In the genomic region with DNA sequence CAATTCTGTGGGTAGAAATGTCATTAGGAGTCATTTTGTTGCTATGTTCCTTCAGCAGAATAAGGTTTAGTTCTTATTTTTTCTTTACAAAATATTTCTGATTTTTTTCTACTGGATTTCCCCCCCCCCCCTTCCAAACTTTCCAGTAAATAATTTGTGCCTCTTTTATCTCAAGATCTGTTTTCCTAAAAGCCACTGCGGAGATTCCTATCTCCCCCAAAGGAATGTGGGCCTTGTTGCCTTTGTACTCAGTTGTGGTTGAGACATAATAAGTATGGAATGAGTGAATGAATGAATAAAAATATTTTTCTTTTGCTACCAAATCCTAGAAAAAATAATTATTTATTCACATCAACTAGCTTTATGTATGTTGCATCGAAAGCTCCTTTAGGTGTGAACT, we compare ENCODE assay signal across 23 mouse cellular contexts. TPM values are rescaled to one million over a fixed set of nuclear protein-coding genes. Genes with fewer than 3 reads are reported as not detected.
"Had no signal": no experiment of that assay in that cellular context is flagged by ENCODE, and none has a peak within 500 bp of the region (broad histone marks: within the 10 kb centered on the region; RNA-seq: fewer than 3 reads in every experiment).

No protein-coding gene starts in this region.

- H3K4me3 ChIP-seq: lung, embryonic 15.5 days; megakaryocyte, embryonic 14.5 days; midbrain, embryonic 13.5 days; midbrain, embryonic 15.5 days; neural tube, embryonic 13.5 days; neural tube, embryonic 15.5 days had no signal

- H3K4me2 ChIP-seq: lung, embryonic 15.5 days; midbrain, embryonic 11.5 days; midbrain, embryonic 13.5 days; midbrain, embryonic 15.5 days; neural tube, embryonic 13.5 days; neural tube, embryonic 15.5 days had no signal

- H3K9ac ChIP-seq: liver, postnatal 0 days; lung, embryonic 15.5 days; midbrain, embryonic 13.5 days; midbrain, embryonic 15.5 days; neural tube, embryonic 13.5 days; neural tube, embryonic 15.5 days had no signal

- DNase-seq: liver, postnatal 0 days; lung, adult 2 months; lung, postnatal 14 days; lung, postnatal 36 days; retina, postnatal 1 day; right cerebral cortex, adult 18-20 months; right cerebral cortex, postnatal 25 days; right cerebral cortex, postnatal 4 days; spleen, adult 18-20 months; thymus, adult 18-20 months; thymus, postnatal 14 days; thymus, postnatal 36 days had no signal

- H3K36me3 ChIP-seq: lung, embryonic 15.5 days; midbrain, embryonic 13.5 days; midbrain, embryonic 15.5 days; neural tube, embryonic 13.5 days; neural tube, embryonic 15.5 days had no signal

- ATAC-seq: liver, postnatal 0 days; lung, postnatal 0 days; midbrain, embryonic 13.5 days; midbrain, embryonic 15.5 days had no signal

- H3K27me3 ChIP-seq: lung, embryonic 15.5 days; midbrain, embryonic 13.5 days; midbrain, embryonic 15.5 days; neural tube, embryonic 13.5 days; neural tube, embryonic 15.5 days had no signal

- H3K27ac ChIP-seq: lung, embryonic 15.5 days; macrophage; midbrain, embryonic 13.5 days; midbrain, embryonic 15.5 days; neural tube, embryonic 13.5 days; neural tube, embryonic 15.5 days had no signal

- H3K9me3 ChIP-seq: lung, embryonic 15.5 days; midbrain, embryonic 13.5 days; midbrain, embryonic 15.5 days; neural tube, embryonic 13.5 days; neural tube, embryonic 15.5 days had no signal

- H3K4me1 ChIP-seq: midbrain, embryonic 13.5 days; midbrain, embryonic 15.5 days; neural tube, embryonic 15.5 days had no signal

RNA-seq across cellular contexts. Expression of a gene that starts 28.9 kb away (rescaled TPM):
- total RNA-seq: megakaryocyte progenitor cell, adult 5-6 weeks; monocyte, adult 5-6 weeks had no signal
